Mouse (Mus musculus) stomach, postnatal 0 days (tissue): ENCODE results near the gene Fbxw18. TPM values are rescaled to one million over a fixed set of nuclear protein-coding genes. Genes with fewer than 3 reads are reported as not detected.
"Not testable (repeated sequence)": the region's sequence is repeated elsewhere in the genome, so short reads cannot be mapped to it uniquely, and the experiment has no call there.

Experiments used
- ATAC-seq: fragments of 200-750 bp; cut with Nextera tagmentation; 2 replicates; pipeline ENCODE4 v1.8.0; 2017; ENCODE audit not compliant: low FRiP score, low TSS enrichment
- DNase-seq: peaks from one replicate; pipeline ENCODE4 v3.0.0-alpha.2; 2016; ENCODE audit warnings: low spot score
- H3K27ac ChIP-seq: fragments of 300-500 bp; sonication (generic); replicated peaks from 2 replicates; pipeline ENCODE4 v1.5.1; 2014; ENCODE audit warnings: mild to moderate bottlenecking, control low read depth
- H3K27me3 ChIP-seq: fragments of 300-500 bp; sonication (generic); 2 replicates; pipeline ENCODE4 v1.6.1; 2014; ENCODE audit warnings: low read length; ENCODE audit not compliant: control insufficient read depth, insufficient read depth
- H3K36me3 ChIP-seq: fragments of 300-500 bp; sonication (generic); 2 replicates; pipeline ENCODE4 v1.6.1; 2014; ENCODE audit warnings: low read length, mixed read lengths; ENCODE audit not compliant: control insufficient read depth, insufficient read depth
- H3K4me1 ChIP-seq: fragments of 300-500 bp; sonication (generic); replicated peaks from 2 replicates; pipeline ENCODE4 v1.6.1; 2014; ENCODE audit warnings: antibody characterized with exemption; ENCODE audit not compliant: control insufficient read depth, insufficient read depth
- H3K4me2 ChIP-seq: fragments of 300-500 bp; sonication (generic); replicated peaks from 2 replicates; pipeline ENCODE4 v1.6.1; 2014; ENCODE audit warnings: low read depth, mild to moderate bottlenecking, control low read depth, moderate library complexity
- H3K4me3 ChIP-seq: fragments of 300-500 bp; sonication (generic); 2 replicates; pipeline ENCODE4 v1.5.1; 2014; ENCODE audit warnings: low read depth, low read length, control low read depth
- H3K9ac ChIP-seq: fragments of 300-500 bp; sonication (generic); 2 replicates; pipeline ENCODE4 v1.6.1; 2014; ENCODE audit warnings: mild to moderate bottlenecking, low read length, control low read depth, mixed read lengths
- H3K9me3 ChIP-seq: fragments of 300-500 bp; sonication (generic); 2 replicates; pipeline ENCODE4 v1.6.1; 2016; ENCODE audit warnings: low read length; ENCODE audit not compliant: control insufficient read depth
- CTCF ChIP-seq: IDR thresholded peaks from 2 replicates; pipeline ENCODE4 v1.5.1; 2016; ENCODE audit warnings: antibody characterized with exemption, low read depth, mild to moderate bottlenecking, moderate library complexity
- EP300 ChIP-seq: optimal IDR thresholded peaks from 2 replicates; pipeline ENCODE3; 2016; ENCODE audit warnings: antibody characterized with exemption
- WGBS: fragments of 180-500 bp; shearing (Covaris S2); extraction: QIAGEN DNeasy Blood & Tissue Kit; methylation state at CpG from one replicate; pipeline ENCODE4 v1.1.7; 2014; 5-methylcytosine and 5-hydroxymethylcytosine counted together
- polyA plus RNA-seq: library from polyadenylated mRNA; unstranded; fragments of >200 nt; fragmentation: Nextera tagmentation; extraction: Ambion mirVana; gene quantifications from 2 replicates; pipeline ENCODE4 v1.2.1, GENCODE M21; 2015

Fbxw18 gene
- not detected in 2 replicates for polyA plus RNA-seq

- H3K9ac ChIP-seq, H3K4me1 ChIP-seq, H3K36me3 ChIP-seq, H3K27me3 ChIP-seq, DNase-seq, H3K4me3 ChIP-seq, H3K27ac ChIP-seq, ATAC-seq, H3K9me3 ChIP-seq, H3K4me2 ChIP-seq: not testable (repeated sequence)
- WGBS = 72% methylated on average over 4 of the region's 4 CpGs
Measured at GRCm38 (mm10) chr9:109702600-109702999, at the start of gene Fbxw18. TSS of gene Fbxw18 (minus strand) at chr9:109702700.

DNA sequence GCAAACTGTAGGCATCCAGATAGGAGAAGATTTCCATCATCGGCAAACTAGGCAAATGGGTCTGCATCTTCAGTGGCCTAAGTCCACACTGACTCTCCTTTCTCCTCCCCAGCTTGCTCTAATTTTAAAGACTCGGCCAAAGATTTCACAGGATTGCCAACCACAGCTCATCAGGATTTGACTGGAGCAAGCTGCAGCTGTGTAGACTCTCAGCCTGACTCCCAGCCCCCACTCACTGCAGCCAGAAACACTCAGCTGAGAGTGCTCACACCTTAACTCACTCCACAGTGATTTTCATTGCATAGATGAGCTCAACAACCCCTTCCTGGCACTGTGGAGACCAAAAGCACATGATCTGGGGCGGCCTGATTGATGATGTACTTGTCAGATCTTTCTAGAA, 43.5 kb upstream of the Fbxw18 start, which contains the start of gene Fbxw26:
Fbxw26 (minus strand) TSS at position 101 of the 400 bp plus-strand sequence.
- WGBS = 81% methylated on average over 3 of the region's 3 CpGs
- H3K27ac ChIP-seq, H3K4me1 ChIP-seq, H3K4me2 ChIP-seq, H3K9ac ChIP-seq, H3K36me3 ChIP-seq, DNase-seq, H3K4me3 ChIP-seq, H3K9me3 ChIP-seq, H3K27me3 ChIP-seq, ATAC-seq: not testable (repeated sequence)

GRCm38 (mm10) chr9:109685299-109685698, 17.2 kb downstream of the Fbxw18 start:
- TF ChIP-seq EP300 (no peak), CTCF (peak; percentile 74)
- no peak overlapping the region for H3K27ac ChIP-seq
- no peaks in the 10 kb centered on the region for H3K4me1 ChIP-seq
- ATAC-seq (no peak), DNase-seq (peak; percentile 43)
- no peak overlapping the region for H3K9ac ChIP-seq
- WGBS = 16% methylated on average over 1 of the region's 1 CpGs
- no peak overlapping the region for H3K4me2 ChIP-seq
- H3K4me3 ChIP-seq = no peak overlapping the region
- H3K9me3 ChIP-seq = no peaks in the 10 kb centered on the region
- no peaks in the 10 kb centered on the region for H3K36me3 ChIP-seq
- no peaks in the 10 kb centered on the region for H3K27me3 ChIP-seq

GRCm38 (mm10) chr9:109664552-109664951, 37.9 kb downstream of the Fbxw18 start, which contains the start of gene Fbxw25:
TSS of gene Fbxw25 (minus strand) at chr9:109664652.
- not testable (repeated sequence) for H3K27ac ChIP-seq, ATAC-seq, H3K4me3 ChIP-seq, H3K9me3 ChIP-seq, H3K4me2 ChIP-seq, H3K27me3 ChIP-seq, DNase-seq, H3K4me1 ChIP-seq, H3K9ac ChIP-seq, H3K36me3 ChIP-seq
- WGBS = 70% methylated on average over 2 of the region's 2 CpGs

Other genes starting within 250 kb of the Fbxw18 start
- gene Fbxw19, start 206.8 kb downstream of the Fbxw18 start, polyA plus RNA-seq = not detected in 2 replicates
- gene Fbxw15, start 134.4 kb downstream of the Fbxw18 start, polyA plus RNA-seq = not detected in 2 replicates
- not detected in 2 replicates for gene Fbxw24, start 76.6 kb downstream of the Fbxw18 start, polyA plus RNA-seq
- gene Fbxw25, start 38.0 kb downstream of the Fbxw18 start, polyA plus RNA-seq = not detected in 2 replicates
- not detected in 2 replicates for gene Fbxw26, start 43.4 kb upstream of the Fbxw18 start, polyA plus RNA-seq
- not detected in 2 replicates for gene Fbxw27, start 88.0 kb upstream of the Fbxw18 start, polyA plus RNA-seq
- not detected in 2 replicates for gene Spink8, start 109.6 kb upstream of the Fbxw18 start, polyA plus RNA-seq
- 33.0 and 35.4 TPM in 2 replicates for gene Nme6, start 130.0 kb upstream of the Fbxw18 start, polyA plus RNA-seq
- 1.5 and 2.2 TPM in 2 replicates for gene Camp, start 146.9 kb upstream of the Fbxw18 start, polyA plus RNA-seq
- gene Cdc25a, start 172.9 kb upstream of the Fbxw18 start, polyA plus RNA-seq = 17.8 and 18.4 TPM in 2 replicates
- gene Map4, start 228.8 kb upstream of the Fbxw18 start, polyA plus RNA-seq = 25.4 and 28.1 TPM in 2 replicates